Mouse (Mus musculus): ENCODE data around the gene Rnf34. TPM values are rescaled to one million over a fixed set of nuclear protein-coding genes. Genes with fewer than 3 reads are reported as not detected.

Gene Rnf34
- polyA plus RNA-seq, 1 experiment from 2014 or later, result 26.5 TPM

DNA sequence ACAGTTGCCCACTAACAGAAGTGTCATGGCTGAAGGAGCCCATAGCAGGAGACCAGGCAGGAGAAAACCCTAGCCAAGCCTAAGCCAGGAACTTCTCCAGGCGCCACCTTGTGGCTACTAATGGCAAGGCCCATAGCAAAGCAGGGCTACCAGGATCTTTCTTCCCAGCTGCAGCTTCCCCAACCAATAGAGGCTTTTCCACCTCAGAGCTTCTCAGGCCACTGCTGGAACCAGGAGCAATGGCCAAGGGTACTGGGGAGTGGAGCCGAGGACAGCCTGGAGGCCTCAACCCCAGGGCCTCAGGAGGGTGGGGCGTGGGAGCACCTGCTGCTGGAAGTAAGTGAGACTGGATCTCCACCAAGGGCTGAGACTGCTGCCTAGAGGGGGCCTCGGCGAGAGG, 31.5 kb downstream of the Rnf34 start:
- H3K27me3 ChIP-seq (replicated peaks; ENCODE audit: control insufficient read depth, insufficient read depth, low read length), result no peaks in the 10 kb centered on the region
- H3K4me1 ChIP-seq (replicated peaks; ENCODE audit: control insufficient read depth, insufficient read depth, low read length), result no peaks in the 10 kb centered on the region
- H3K9ac ChIP-seq (ENCODE audit: low read depth, low read length), result no peak overlapping the region
- H3K4me2 ChIP-seq, result no peak overlapping the region
- DNase-seq (ENCODE audit: low spot score) (peak; percentile 51), ATAC-seq (replicated peaks; ENCODE audit: low FRiP score) (peak; percentile 63)
- peaks cover 22% of the 10 kb centered on the region for H3K36me3 ChIP-seq (ENCODE audit: control insufficient read depth, insufficient read depth, low read length)
- no peak overlapping the region for H3K4me3 ChIP-seq (ENCODE audit: low read depth, low read length)
- 64% methylated on average over 5 of the region's 5 CpGs for WGBS
- no peak overlapping the region for H3K27ac ChIP-seq (ENCODE audit: low read depth, low read length)
- no peaks in the 10 kb centered on the region for H3K9me3 ChIP-seq (ENCODE audit: control insufficient read depth, low read length)

- Histone ChIP-seq H3K36me3 (ENCODE audit: control insufficient read depth, insufficient read depth, low read length) (peaks cover 22% of the 10 kb centered on the region), H3K4me2 (no peak overlapping the region), H3K9ac (ENCODE audit: low read depth, low read length) (no peak overlapping the region), H3K4me3 (ENCODE audit: low read depth, low read length) (no peak overlapping the region), H3K4me1 (replicated peaks; ENCODE audit: control insufficient read depth, insufficient read depth, low read length) (no peaks in the 10 kb centered on the region), H3K27me3 (replicated peaks; ENCODE audit: control insufficient read depth, insufficient read depth, low read length) (no peaks in the 10 kb centered on the region), H3K9me3 (ENCODE audit: control insufficient read depth, low read length) (no peaks in the 10 kb centered on the region), H3K27ac (ENCODE audit: low read depth, low read length) (no peak overlapping the region)
- WGBS, result 90% methylated on average over 18 of the region's 18 CpGs
- no peak for ATAC-seq (replicated peaks; ENCODE audit: low FRiP score)
- no peak for DNase-seq (ENCODE audit: low spot score)
Observed at GRCm38 (mm10) chr5:122882256-122883050, 32.6 kb downstream of the Rnf34 start.

- no peaks in the 10 kb centered on the region for H3K27me3 ChIP-seq (replicated peaks; ENCODE audit: control insufficient read depth, insufficient read depth, low read length)
- H3K9ac ChIP-seq (ENCODE audit: low read depth, low read length), result no peak overlapping the region
- 0 out of 2 replicates have a peak, but pooled peaks cover under 1% of the 10 kb centered on the region for H3K4me1 ChIP-seq (replicated peaks; ENCODE audit: control insufficient read depth, insufficient read depth, low read length)
- 86% methylated on average over 9 of the region's 9 CpGs for WGBS
- no peak for DNase-seq (ENCODE audit: low spot score)
- H3K27ac ChIP-seq (ENCODE audit: low read depth, low read length), result no peak overlapping the region
- no peak overlapping the region for H3K4me2 ChIP-seq
- no peaks in the 10 kb centered on the region for H3K9me3 ChIP-seq (ENCODE audit: control insufficient read depth, low read length)
- no peak overlapping the region for H3K4me3 ChIP-seq (ENCODE audit: low read depth, low read length)
- peaks cover 20% of the 10 kb centered on the region for H3K36me3 ChIP-seq (ENCODE audit: control insufficient read depth, insufficient read depth, low read length)
- no peak for ATAC-seq (replicated peaks; ENCODE audit: low FRiP score)
Observed at GRCm38 (mm10) chr5:122883237-122883636, 33.4 kb downstream of the Rnf34 start.

- no peaks in the 10 kb centered on the region for H3K9me3 ChIP-seq (ENCODE audit: control insufficient read depth, low read length)
- no peak overlapping the region for H3K9ac ChIP-seq (ENCODE audit: low read depth, low read length)
- H3K4me3 ChIP-seq (ENCODE audit: low read depth, low read length), result no peak overlapping the region
- 69% methylated on average over 2 of the region's 2 CpGs for WGBS
- peaks cover 18% of the 10 kb centered on the region for H3K36me3 ChIP-seq (ENCODE audit: control insufficient read depth, insufficient read depth, low read length)
- 0 out of 2 replicates have a peak, but pooled peaks cover 2% of the 10 kb centered on the region for H3K4me1 ChIP-seq (replicated peaks; ENCODE audit: control insufficient read depth, insufficient read depth, low read length)
- no peak overlapping the region for H3K4me2 ChIP-seq
- no peak overlapping the region for H3K27ac ChIP-seq (ENCODE audit: low read depth, low read length)
- ATAC-seq (replicated peaks; ENCODE audit: low FRiP score) (no peak), DNase-seq (ENCODE audit: low spot score) (no peak)
- no peaks in the 10 kb centered on the region for H3K27me3 ChIP-seq (replicated peaks; ENCODE audit: control insufficient read depth, insufficient read depth, low read length)
Observed at GRCm38 (mm10) chr5:122883652-122884235, 33.9 kb downstream of the Rnf34 start.

GRCm38 (mm10) chr5:122884594-122885348, 34.9 kb downstream of the Rnf34 start:
- Histone ChIP-seq H3K27ac (ENCODE audit: low read depth, low read length) (no peak overlapping the region), H3K4me2 (no peak overlapping the region), H3K4me1 (replicated peaks; ENCODE audit: control insufficient read depth, insufficient read depth, low read length) (0 out of 2 replicates have a peak, but pooled peaks cover 2% of the 10 kb centered on the region), H3K36me3 (ENCODE audit: control insufficient read depth, insufficient read depth, low read length) (peaks cover 13% of the 10 kb centered on the region), H3K27me3 (replicated peaks; ENCODE audit: control insufficient read depth, insufficient read depth, low read length) (no peaks in the 10 kb centered on the region), H3K4me3 (ENCODE audit: low read depth, low read length) (no peak overlapping the region), H3K9me3 (ENCODE audit: control insufficient read depth, low read length) (no peaks in the 10 kb centered on the region), H3K9ac (ENCODE audit: low read depth, low read length) (no peak overlapping the region)
- no peak for DNase-seq (ENCODE audit: low spot score)
- 79% methylated on average over 7 of the region's 7 CpGs for WGBS
- ATAC-seq (replicated peaks; ENCODE audit: low FRiP score), result no peak

DNA sequence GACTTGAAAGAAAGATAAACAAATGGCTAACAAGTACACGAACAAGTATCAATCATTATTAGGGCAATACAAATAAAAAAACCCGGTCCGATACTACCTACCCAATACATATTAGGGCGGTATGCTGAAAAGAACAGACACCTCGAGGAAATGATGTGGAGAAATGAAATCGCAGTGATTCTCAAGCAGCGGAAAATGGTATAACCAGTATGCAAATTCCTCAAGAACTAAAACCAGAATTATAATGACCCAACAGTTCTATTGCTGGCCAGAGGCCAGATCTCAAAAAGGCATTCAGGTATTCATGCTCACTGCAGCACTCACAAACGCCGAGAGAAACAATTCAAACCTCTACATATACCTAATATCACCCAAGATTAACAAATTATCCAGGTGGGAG, 37.2 kb downstream of the Rnf34 start:
- Histone ChIP-seq H3K27ac (ENCODE audit: low read depth, low read length) (no peak overlapping the region), H3K27me3 (replicated peaks; ENCODE audit: control insufficient read depth, insufficient read depth, low read length) (no peaks in the 10 kb centered on the region), H3K9ac (ENCODE audit: low read depth, low read length) (no peak overlapping the region), H3K4me1 (replicated peaks; ENCODE audit: control insufficient read depth, insufficient read depth, low read length) (0 out of 2 replicates have a peak, but pooled peaks cover 2% of the 10 kb centered on the region), H3K9me3 (ENCODE audit: control insufficient read depth, low read length) (no peaks in the 10 kb centered on the region), H3K36me3 (ENCODE audit: control insufficient read depth, insufficient read depth, low read length) (no peaks in the 10 kb centered on the region), H3K4me2 (no peak overlapping the region), H3K4me3 (ENCODE audit: low read depth, low read length) (no peak overlapping the region)
- DNase-seq (ENCODE audit: low spot score) (no peak), ATAC-seq (replicated peaks; ENCODE audit: low FRiP score) (no peak)
- 91% methylated on average over 9 of the region's 9 CpGs for WGBS

DNA sequence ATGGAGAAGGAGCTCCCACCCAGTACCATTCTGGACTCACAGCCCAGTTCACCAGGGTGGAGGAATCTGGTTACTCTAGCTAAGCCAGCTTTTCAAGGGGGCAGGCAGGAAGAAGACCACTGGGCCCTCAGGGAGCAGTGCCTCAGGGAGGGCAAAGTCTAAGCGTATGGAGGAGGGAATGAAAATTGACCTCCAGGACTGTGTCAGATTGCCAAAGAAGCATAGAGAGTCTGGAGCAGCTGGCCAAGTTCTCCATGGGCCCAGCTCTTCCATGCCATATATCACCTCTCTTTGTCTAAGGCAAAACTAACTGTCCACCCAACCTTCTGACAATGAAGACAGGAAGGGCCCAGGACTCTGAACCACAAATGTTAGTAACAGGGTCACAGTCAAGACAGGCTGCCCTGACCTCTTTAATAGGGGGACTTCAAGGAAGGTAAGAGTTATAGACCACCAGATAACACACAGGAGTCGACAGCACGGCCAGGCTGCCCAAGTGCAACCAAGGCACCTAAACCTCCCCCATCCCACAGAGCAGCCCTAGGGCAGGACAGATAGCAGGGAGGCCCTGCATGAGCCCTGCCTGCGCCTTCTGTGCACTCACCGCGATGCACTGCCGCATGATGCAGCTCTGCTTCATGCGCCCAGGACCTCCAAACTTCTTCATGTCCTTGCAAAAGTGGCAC, 38.2 kb downstream of the Rnf34 start:
- H3K4me2 ChIP-seq, result no peak overlapping the region
- H3K9me3 ChIP-seq (ENCODE audit: control insufficient read depth, low read length), result no peaks in the 10 kb centered on the region
- 80% methylated on average over 8 of the region's 8 CpGs for WGBS
- H3K4me1 ChIP-seq (replicated peaks; ENCODE audit: control insufficient read depth, insufficient read depth, low read length), result 0 out of 2 replicates have a peak, but pooled peaks cover 2% of the 10 kb centered on the region
- H3K4me3 ChIP-seq (ENCODE audit: low read depth, low read length), result no peak overlapping the region
- H3K36me3 ChIP-seq (ENCODE audit: control insufficient read depth, insufficient read depth, low read length), result no peaks in the 10 kb centered on the region
- no peak overlapping the region for H3K27ac ChIP-seq (ENCODE audit: low read depth, low read length)
- no peak overlapping the region for H3K9ac ChIP-seq (ENCODE audit: low read depth, low read length)
- DNase-seq (ENCODE audit: low spot score) (no peak), ATAC-seq (replicated peaks; ENCODE audit: low FRiP score) (no peak)
- H3K27me3 ChIP-seq (replicated peaks; ENCODE audit: control insufficient read depth, insufficient read depth, low read length), result no peaks in the 10 kb centered on the region

- ATAC-seq (replicated peaks; ENCODE audit: low FRiP score), result no peak
- Histone ChIP-seq H3K9ac (ENCODE audit: low read depth, low read length) (no peak overlapping the region), H3K27me3 (replicated peaks; ENCODE audit: control insufficient read depth, insufficient read depth, low read length) (no peaks in the 10 kb centered on the region), H3K4me2 (no peak overlapping the region), H3K27ac (ENCODE audit: low read depth, low read length) (no peak overlapping the region), H3K9me3 (ENCODE audit: control insufficient read depth, low read length) (no peaks in the 10 kb centered on the region), H3K4me3 (ENCODE audit: low read depth, low read length) (no peak overlapping the region), H3K4me1 (replicated peaks; ENCODE audit: control insufficient read depth, insufficient read depth, low read length) (0 out of 2 replicates have a peak, but pooled peaks cover 2% of the 10 kb centered on the region), H3K36me3 (ENCODE audit: control insufficient read depth, insufficient read depth, low read length) (no peaks in the 10 kb centered on the region)
- WGBS, result 91% methylated on average over 16 of the region's 16 CpGs
- no peak for DNase-seq (ENCODE audit: low spot score)
Observed at GRCm38 (mm10) chr5:122888612-122889214, 38.9 kb downstream of the Rnf34 start.

Data from liver, embryonic 11.5 days (tissue).